Mouse (Mus musculus): ENCODE results near the gene Odaph. TPM values are rescaled to one million over a fixed set of nuclear protein-coding genes. Genes with fewer than 3 reads are reported as not detected.
A peak's percentile ranks its signal among the peaks of the same experiment; 100 is the strongest.

Gene Odaph
- total RNA-seq, 2 experiments from 2014 or later = not detected

DNA sequence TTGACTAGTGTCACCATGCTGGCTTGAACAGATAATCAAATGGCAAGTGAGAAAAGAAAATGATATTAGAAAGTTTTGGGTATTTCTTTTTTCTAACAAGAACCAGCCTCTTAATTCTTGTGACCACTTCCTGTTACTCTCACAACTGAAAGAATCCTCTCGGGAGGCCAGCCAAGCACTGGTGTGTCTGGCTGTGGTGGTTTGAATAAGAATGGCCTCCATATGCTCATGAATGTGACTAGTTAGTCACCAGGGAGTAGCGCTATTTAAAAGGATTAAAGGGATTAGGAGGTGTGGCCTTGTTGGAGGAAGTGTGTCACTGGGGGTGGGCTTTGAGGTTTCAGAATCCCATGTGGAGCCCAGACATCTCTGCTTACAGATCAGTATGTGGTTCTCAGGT lies 1.6 kb upstream of the Odaph start:
- no peak for DNase-seq (ENCODE audit: low spot score)
- intact Hi-C loops (cut with DNase I) = no loop called here

DNA sequence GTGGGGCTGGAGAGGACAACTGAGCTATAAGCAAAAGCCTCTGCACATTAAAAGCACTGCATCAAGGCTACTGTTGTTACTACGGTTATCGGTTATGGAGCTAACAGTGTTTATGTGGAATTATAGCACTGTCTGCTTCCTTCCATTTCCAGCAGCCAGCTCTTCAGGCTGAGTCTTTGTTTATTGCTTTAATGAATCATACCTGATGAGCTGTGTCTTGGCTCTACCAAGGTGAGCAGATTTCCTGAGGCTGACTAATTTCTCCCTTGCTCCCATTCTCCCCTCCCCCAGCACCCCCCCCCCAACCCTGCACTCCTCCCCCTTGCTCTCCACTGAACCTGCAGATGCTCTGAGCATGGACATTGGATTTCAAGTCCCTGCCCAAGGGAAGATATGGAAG lies 524 bp downstream of the Odaph start:
- intact Hi-C loops (cut with DNase I) = no loop called here
- no peak for DNase-seq (ENCODE audit: low spot score)

DNA sequence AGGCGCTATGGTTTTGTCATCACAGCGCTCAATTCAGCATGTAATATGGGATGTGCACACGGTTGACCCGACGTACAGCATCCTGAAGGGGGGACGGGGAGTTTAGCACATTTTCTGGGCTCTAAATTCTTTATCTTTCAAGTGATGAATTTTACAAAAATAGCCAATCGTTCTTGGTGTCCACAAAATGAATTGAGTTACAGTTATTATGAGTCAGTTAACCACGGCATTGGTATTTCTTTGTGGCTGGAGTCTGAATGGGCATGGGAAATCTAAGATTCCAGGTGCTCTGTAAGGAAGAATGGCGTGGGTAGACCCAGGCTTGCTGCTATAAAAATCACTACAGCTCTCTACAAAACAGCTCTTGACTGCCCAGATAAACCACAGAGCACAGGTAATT lies 2.0 kb downstream of the Odaph start:
- no peak for DNase-seq (ENCODE audit: low spot score)
- intact Hi-C loops (cut with DNase I) = no loop called here

DNA sequence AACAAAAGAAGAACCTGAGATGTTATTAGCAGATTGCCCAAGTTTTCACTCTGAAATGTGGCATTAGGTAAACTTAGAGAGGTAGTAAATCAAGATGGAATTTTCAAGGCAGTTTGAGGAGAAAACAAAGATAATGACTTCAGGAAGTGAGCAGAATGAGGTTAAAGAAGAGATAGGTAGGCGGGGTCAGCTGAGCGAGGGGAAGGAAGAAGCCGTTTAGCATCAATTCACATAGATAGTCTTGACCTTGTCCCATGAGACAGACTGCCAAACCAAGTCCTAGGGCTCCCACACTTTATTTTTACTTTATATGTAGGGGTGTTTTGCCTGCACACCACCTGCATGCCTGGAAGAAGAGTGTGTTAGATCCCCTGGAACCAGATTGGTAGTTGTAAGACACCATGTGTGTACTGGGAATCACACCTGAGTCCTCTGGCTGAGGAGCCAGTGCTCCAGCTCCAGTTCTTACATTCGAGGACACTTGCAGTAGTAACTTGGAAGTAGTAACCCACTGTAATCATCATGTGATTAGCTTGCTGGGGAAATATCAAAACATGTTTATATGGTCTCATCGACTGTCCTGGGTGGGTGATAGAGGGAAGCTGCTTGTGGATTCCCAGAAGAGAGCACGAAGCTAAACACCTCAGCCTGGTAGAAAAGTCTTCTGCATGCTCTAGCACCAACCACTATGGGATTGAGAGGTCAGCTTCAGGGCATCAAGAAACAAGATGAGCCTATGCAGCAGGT lies 4.1 kb downstream of the Odaph start:
- intact Hi-C loops (cut with DNase I) = no loop called here
- no peak for DNase-seq (ENCODE audit: low spot score)

GRCm38 (mm10) chr5:91993061-91993460 lies 5.8 kb downstream of the Odaph start:
- no peak for DNase-seq (ENCODE audit: low spot score)
- intact Hi-C loops (cut with DNase I) = no loop called here

GRCm38 (mm10) chr5:91994546-91994945 lies 7.3 kb downstream of the Odaph start:
- no peak for DNase-seq (ENCODE audit: low spot score)
- intact Hi-C loops (cut with DNase I) = no loop called here

- intact Hi-C loops (cut with DNase I) = no loop called here
- no peak for DNase-seq (ENCODE audit: low spot score)
These were observed 13.5 kb downstream of the Odaph start for GRCm38 (mm10) chr5:92000770-92001169.

DNA sequence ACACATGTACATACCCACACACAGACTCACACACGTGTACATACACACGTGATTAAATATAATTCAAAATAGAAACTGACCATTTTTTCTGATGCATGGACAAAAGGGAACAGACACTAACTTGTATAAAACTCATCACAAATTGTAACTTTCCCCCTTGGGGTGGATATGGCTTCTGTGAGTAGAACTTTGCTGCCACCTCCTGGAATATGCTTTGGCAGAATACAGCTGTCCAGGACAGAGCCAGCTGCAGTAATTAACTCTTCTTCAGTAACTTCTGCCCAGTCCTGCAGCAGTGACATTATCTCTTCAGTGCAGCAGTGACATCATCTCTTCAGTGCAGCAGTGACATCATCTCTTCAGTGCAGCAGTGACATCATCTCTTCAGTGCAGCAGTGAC lies 15.7 kb downstream of the Odaph start:
- DNase-seq (ENCODE audit: low spot score) = no peak
- intact Hi-C loops (cut with DNase I) = loop anchor here (2.0 kb wide), 1 partner anchor 538 kb away; no protein-coding TSS in a partner anchor

GRCm38 (mm10) chr5:92009827-92010226 lies 22.6 kb downstream of the Odaph start:
- intact Hi-C loops (cut with DNase I) = no loop called here
- no peak for DNase-seq (ENCODE audit: low spot score)

DNA sequence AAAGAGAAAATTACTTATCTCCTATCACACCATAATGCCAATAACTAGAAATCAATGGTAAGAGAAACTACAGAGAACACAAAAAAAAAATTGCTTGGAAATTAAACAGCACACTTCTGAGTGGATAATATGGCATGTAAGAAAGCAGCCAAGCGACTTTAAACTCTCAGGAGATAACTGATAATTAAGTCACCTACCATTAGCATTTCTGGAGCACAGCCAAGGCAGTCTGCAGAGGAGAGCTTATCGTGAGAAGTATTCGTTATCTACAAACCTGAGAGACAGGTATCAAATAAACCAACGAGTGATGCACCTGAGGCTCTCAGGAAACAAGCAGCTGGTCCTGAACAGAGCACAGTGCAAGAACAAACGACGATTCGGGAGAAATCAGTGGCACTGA lies 24.5 kb downstream of the Odaph start:
- intact Hi-C loops (cut with DNase I) = no loop called here
- DNase-seq (ENCODE audit: low spot score) = no peak

GRCm38 (mm10) chr5:92019960-92020359 lies 32.7 kb downstream of the Odaph start:
- DNase-seq (ENCODE audit: low spot score) = no peak
- intact Hi-C loops (cut with DNase I) = no loop called here

DNA sequence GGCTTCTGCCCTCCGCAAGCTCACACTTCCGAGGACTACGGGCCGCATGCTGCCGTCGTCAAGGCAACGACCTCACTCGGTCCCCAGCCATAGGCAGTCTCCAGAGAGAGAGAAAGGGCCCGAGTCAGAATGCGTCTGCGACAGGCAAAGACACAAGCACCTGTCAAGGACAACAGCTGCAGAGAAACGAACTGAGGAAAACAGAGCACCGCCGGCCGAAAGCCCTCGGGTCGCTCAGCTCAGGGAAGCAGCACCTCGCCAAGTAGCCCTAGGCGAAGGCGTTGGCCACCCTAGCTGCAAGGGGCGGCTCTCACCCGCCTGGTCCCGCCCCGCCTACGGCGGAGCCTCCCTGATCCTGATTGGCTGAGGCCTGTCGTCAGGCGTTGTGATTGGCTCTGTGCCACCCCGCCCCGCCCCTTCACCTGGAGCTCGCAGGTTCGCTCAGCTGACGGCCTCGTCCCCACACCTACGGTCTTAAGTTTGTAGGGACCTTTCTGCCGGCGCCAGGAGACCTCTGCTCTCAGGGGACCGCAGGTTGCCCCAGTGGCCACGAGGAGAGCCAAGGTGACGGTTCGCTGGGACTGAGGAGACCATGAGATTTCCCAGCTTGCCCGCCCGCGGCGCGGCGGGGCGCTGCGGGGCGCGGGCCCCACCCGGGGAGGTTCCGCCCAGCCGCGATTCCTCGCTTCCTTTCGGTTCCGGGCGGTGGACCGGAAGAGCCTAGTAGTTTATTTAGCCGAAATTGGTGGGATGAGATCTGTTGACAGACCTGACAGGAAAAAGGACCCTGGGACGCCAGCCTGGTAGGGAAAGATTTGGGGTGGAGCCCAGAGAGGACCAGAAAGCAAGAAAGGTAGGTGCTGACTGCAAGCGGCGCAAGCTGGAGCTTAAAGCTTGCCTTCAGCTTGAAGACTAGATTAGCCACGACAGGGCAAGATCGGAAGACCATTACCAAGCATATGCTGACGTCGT lies 55.4 kb downstream of the Odaph start:
- intact Hi-C loops (cut with DNase I) = loop anchor here (5.0 kb wide), 2 partner anchors 40 to 80 kb away; partner anchors contain the start of genes G3bp2 and Rchy1
- DNase-seq (ENCODE audit: low spot score) = peak; percentile 82

DNA sequence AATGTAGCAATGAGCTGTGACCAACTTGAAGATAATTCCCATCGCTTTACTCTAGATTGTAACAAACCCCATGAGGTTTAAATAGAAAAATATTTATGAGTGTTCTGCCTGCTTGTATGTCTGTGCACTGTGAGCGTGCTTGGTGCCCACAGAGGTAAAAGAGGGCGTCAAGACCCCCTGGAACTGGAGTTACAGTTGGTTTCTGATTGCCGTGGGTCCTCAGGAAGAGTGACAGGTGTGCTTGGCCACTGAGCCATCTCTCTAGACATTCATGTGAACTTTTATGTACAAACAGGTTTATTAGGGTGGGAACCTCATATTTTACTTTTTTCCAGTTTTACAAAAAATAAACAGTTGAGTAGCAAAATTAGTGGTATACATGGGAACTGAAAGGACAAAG lies 56.5 kb downstream of the Odaph start, which contains the start of gene Cdkl2:
Cdkl2 (minus strand) TSS at position 101 of the 400 bp plus-strand sequence.
- no peak for DNase-seq (ENCODE audit: low spot score)
- intact Hi-C loops (cut with DNase I) = loop anchor here (5.0 kb wide), 2 partner anchors 39 to 81 kb away; partner anchors contain the start of genes G3bp2 and Rchy1

Other genes with a start within 250 kb of the Odaph start
- 10 to 100 TPM; 28.2 to 32.4 TPM for gene Rchy1, start 24.4 kb upstream of the Odaph start, total RNA-seq (2021)
- gene Cdkl2, start 56.4 kb downstream of the Odaph start, total RNA-seq (2021) = 1 to 10 TPM; 3.6 to 4.4 TPM
- gene G3bp2, start 96.2 kb downstream of the Odaph start, total RNA-seq (2021) = 10 to 100 TPM; 64.4 to 67.9 TPM
- gene Uso1, start 150.5 kb downstream of the Odaph start, total RNA-seq (2021) = 10 to 100 TPM; 38.2 to 38.3 TPM
- gene U90926, start 227.9 kb downstream of the Odaph start, total RNA-seq (2021) = not detected